Mouse (Mus musculus): Measurements from ENCODE around the gene Cdk2ap2. TPM values are rescaled to one million over a fixed set of nuclear protein-coding genes. Genes with fewer than 3 reads are reported as not detected.

The Cdk2ap2 gene
- polyA plus RNA-seq, 1 experiment from 2014 or later = 87.0 TPM

- Histone ChIP-seq H3K36me3 (no peaks in the 10 kb centered on the region), H3K4me3 (no peak overlapping the region), H3K27me3 (ENCODE audit: low read depth, poor library complexity, severe bottlenecking) (no peaks in the 10 kb centered on the region), H3K27ac (no peak overlapping the region), H3K9me3 (replicated peaks) (no peaks in the 10 kb centered on the region), H3K4me1 (no peaks in the 10 kb centered on the region)
- WGBS = 96% methylated on average over 3 of the region's 3 CpGs
- DNase-seq (ENCODE audit: low spot score) = no peak
These were observed 6.5 kb upstream of the Cdk2ap2 start for GRCm38 (mm10) chr19:4090446-4090845.

- Histone ChIP-seq H3K4me3 (no peak overlapping the region), H3K36me3 (no peaks in the 10 kb centered on the region), H3K9me3 (replicated peaks) (no peaks in the 10 kb centered on the region), H3K27ac (no peak overlapping the region), H3K4me1 (peaks cover 6% of the 10 kb centered on the region), H3K27me3 (ENCODE audit: low read depth, poor library complexity, severe bottlenecking) (no peaks in the 10 kb centered on the region)
- no peak for DNase-seq (ENCODE audit: low spot score)
- WGBS = 79% methylated on average over 2 of the region's 2 CpGs
These were observed 5.6 kb upstream of the Cdk2ap2 start for GRCm38 (mm10) chr19:4091383-4091782.

- peaks cover 15% of the 10 kb centered on the region for H3K4me1 ChIP-seq
- no peaks in the 10 kb centered on the region for H3K36me3 ChIP-seq
- DNase-seq (ENCODE audit: low spot score) = no peak
- 86% methylated on average over 3 of the region's 3 CpGs for WGBS
- H3K27me3 ChIP-seq (ENCODE audit: low read depth, poor library complexity, severe bottlenecking) = no peaks in the 10 kb centered on the region
- H3K4me3 ChIP-seq = no peak overlapping the region
- no peak overlapping the region for H3K27ac ChIP-seq
- no peaks in the 10 kb centered on the region for H3K9me3 ChIP-seq (replicated peaks)
These were observed 4.2 kb upstream of the Cdk2ap2 start for GRCm38 (mm10) chr19:4092750-4093149.

- H3K36me3 ChIP-seq = no peaks in the 10 kb centered on the region
- no peaks in the 10 kb centered on the region for H3K9me3 ChIP-seq (replicated peaks)
- no peak for DNase-seq (ENCODE audit: low spot score)
- WGBS = 62% methylated on average over 7 of the region's 7 CpGs
- H3K4me3 ChIP-seq = no peak overlapping the region
- no peaks in the 10 kb centered on the region for H3K27me3 ChIP-seq (ENCODE audit: low read depth, poor library complexity, severe bottlenecking)
- no peak overlapping the region for H3K27ac ChIP-seq
- peaks cover 25% of the 10 kb centered on the region for H3K4me1 ChIP-seq
These were observed 3.2 kb upstream of the Cdk2ap2 start for GRCm38 (mm10) chr19:4093772-4094171.

- peaks cover 31% of the 10 kb centered on the region for H3K4me1 ChIP-seq
- H3K36me3 ChIP-seq = no peaks in the 10 kb centered on the region
- 75% methylated on average over 3 of the region's 3 CpGs for WGBS
- H3K4me3 ChIP-seq = no peak overlapping the region
- no peak for DNase-seq (ENCODE audit: low spot score)
- H3K27me3 ChIP-seq (ENCODE audit: low read depth, poor library complexity, severe bottlenecking) = peaks cover 6% of the 10 kb centered on the region
- no peaks in the 10 kb centered on the region for H3K9me3 ChIP-seq (replicated peaks)
- H3K27ac ChIP-seq = no peak overlapping the region
These were observed 2.6 kb upstream of the Cdk2ap2 start for GRCm38 (mm10) chr19:4094348-4094747.

GRCm38 (mm10) chr19:4094774-4095303 lies 2.1 kb upstream of the Cdk2ap2 start:
- H3K27ac ChIP-seq = no peak overlapping the region
- no peaks in the 10 kb centered on the region for H3K9me3 ChIP-seq (replicated peaks)
- no peak for DNase-seq (ENCODE audit: low spot score)
- H3K27me3 ChIP-seq (ENCODE audit: low read depth, poor library complexity, severe bottlenecking) = peaks cover 10% of the 10 kb centered on the region
- WGBS = 83% methylated on average over 5 of the region's 5 CpGs
- H3K4me3 ChIP-seq = no peak overlapping the region
- H3K4me1 ChIP-seq = peaks cover 36% of the 10 kb centered on the region
- no peaks in the 10 kb centered on the region for H3K36me3 ChIP-seq

GRCm38 (mm10) chr19:4095802-4096201 lies 1.2 kb upstream of the Cdk2ap2 start:
- no peak overlapping the region for H3K4me3 ChIP-seq
- no peaks in the 10 kb centered on the region for H3K36me3 ChIP-seq
- no peak overlapping the region for H3K27ac ChIP-seq
- H3K4me1 ChIP-seq = peaks cover 45% of the 10 kb centered on the region
- peaks cover 20% of the 10 kb centered on the region for H3K27me3 ChIP-seq (ENCODE audit: low read depth, poor library complexity, severe bottlenecking)
- no peak for DNase-seq (ENCODE audit: low spot score)
- WGBS = 71% methylated on average over 3 of the region's 3 CpGs
- no peaks in the 10 kb centered on the region for H3K9me3 ChIP-seq (replicated peaks)

GRCm38 (mm10) chr19:4097441-4097825 lies 451 bp downstream of the Cdk2ap2 start:
- Histone ChIP-seq H3K36me3 (no peaks in the 10 kb centered on the region), H3K27ac (peak overlapping the region; percentile 82), H3K27me3 (ENCODE audit: low read depth, poor library complexity, severe bottlenecking) (peaks cover 36% of the 10 kb centered on the region), H3K4me1 (peaks cover 54% of the 10 kb centered on the region), H3K9me3 (replicated peaks) (no peaks in the 10 kb centered on the region), H3K4me3 (peak overlapping the region; percentile 61)
- 2% methylated on average over 21 of the region's 21 CpGs for WGBS
- no peak for DNase-seq (ENCODE audit: low spot score)

GRCm38 (mm10) chr19:4098426-4098825 lies 1.4 kb downstream of the Cdk2ap2 start:
- H3K4me3 ChIP-seq = peak overlapping the region; percentile 61; the same call in 1 of the 2 replicates
- no peaks in the 10 kb centered on the region for H3K36me3 ChIP-seq
- H3K27ac ChIP-seq = no peak overlapping the region
- H3K9me3 ChIP-seq (replicated peaks) = no peaks in the 10 kb centered on the region
- H3K27me3 ChIP-seq (ENCODE audit: low read depth, poor library complexity, severe bottlenecking) = peaks cover 46% of the 10 kb centered on the region
- DNase-seq (ENCODE audit: low spot score) = no peak
- peaks cover 54% of the 10 kb centered on the region for H3K4me1 ChIP-seq
- 93% methylated on average over 13 of the region's 13 CpGs for WGBS

- DNase-seq (ENCODE audit: low spot score) = peak; percentile 90
- 14% methylated on average over 9 of the region's 9 CpGs for WGBS
- Histone ChIP-seq H3K4me1 (peaks cover 54% of the 10 kb centered on the region), H3K36me3 (no peaks in the 10 kb centered on the region), H3K27me3 (ENCODE audit: low read depth, poor library complexity, severe bottlenecking) (peaks cover 48% of the 10 kb centered on the region), H3K9me3 (replicated peaks) (no peaks in the 10 kb centered on the region), H3K4me3 (peak overlapping the region; percentile 63; the same call in 1 of the 2 replicates), H3K27ac (no peak overlapping the region)
These were observed 2.1 kb downstream of the Cdk2ap2 start for GRCm38 (mm10) chr19:4099056-4099455.

- peak; percentile 73 for DNase-seq (ENCODE audit: low spot score)
- no peaks in the 10 kb centered on the region for H3K36me3 ChIP-seq
- peaks cover 48% of the 10 kb centered on the region for H3K27me3 ChIP-seq (ENCODE audit: low read depth, poor library complexity, severe bottlenecking)
- H3K27ac ChIP-seq = peak within 1 kb of the TSS; percentile 66
- H3K4me3 ChIP-seq = peak within 1 kb of the TSS; percentile 63
- 1% methylated on average over 53 of the region's 53 CpGs for WGBS
- H3K4me1 ChIP-seq = peaks cover 62% of the 10 kb centered on the region
- H3K9me3 ChIP-seq (replicated peaks) = no peaks in the 10 kb centered on the region
These were observed 3.1 kb downstream of the Cdk2ap2 start, which contains the start of gene Pitpnm1 for GRCm38 (mm10) chr19:4099837-4100717. Gene Pitpnm1, plus strand, starts transcription at chr19:4099998.

- peaks cover 62% of the 10 kb centered on the region for H3K4me1 ChIP-seq
- peaks cover 48% of the 10 kb centered on the region for H3K27me3 ChIP-seq (ENCODE audit: low read depth, poor library complexity, severe bottlenecking)
- H3K4me3 ChIP-seq = peak overlapping the region; percentile 63
- no peaks in the 10 kb centered on the region for H3K36me3 ChIP-seq
- peak overlapping the region; percentile 62; the same call in 1 of the 2 replicates for H3K27ac ChIP-seq
- H3K9me3 ChIP-seq (replicated peaks) = no peaks in the 10 kb centered on the region
- WGBS = under 1% methylated on average over 52 of the region's 52 CpGs
- DNase-seq (ENCODE audit: low spot score) = peak; percentile 72
These were observed 3.8 kb downstream of the Cdk2ap2 start for GRCm38 (mm10) chr19:4100718-4101261.

- 61% methylated on average over 6 of the region's 6 CpGs for WGBS
- Histone ChIP-seq H3K4me3 (peak overlapping the region; percentile 63), H3K9me3 (replicated peaks) (no peaks in the 10 kb centered on the region), H3K4me1 (peaks cover 56% of the 10 kb centered on the region), H3K27ac (no peak overlapping the region), H3K27me3 (ENCODE audit: low read depth, poor library complexity, severe bottlenecking) (peaks cover 48% of the 10 kb centered on the region), H3K36me3 (no peaks in the 10 kb centered on the region)
- DNase-seq (ENCODE audit: low spot score) = no peak
These were observed 4.5 kb downstream of the Cdk2ap2 start for GRCm38 (mm10) chr19:4101466-4101865.

Data from limb, embryonic 10.5 days (tissue).